Mouse (Mus musculus) forebrain, embryonic 14.5 days (tissue): ENCODE measurements around the gene 2210408I21Rik. TPM values are rescaled to one million over a fixed set of nuclear protein-coding genes. Genes with fewer than 3 reads are reported as not detected.

Experiments used
- ATAC-seq: fragments of 200-750 bp; cut with Nextera tagmentation; 2 replicates; pipeline ENCODE4 v1.8.0; 2017; ENCODE audit warnings: mild to moderate bottlenecking, moderate library complexity
- DNase-seq: peaks from one replicate; pipeline ENCODE4 v3.0.0-alpha.2; 2015; ENCODE audit warnings: low spot score
- H3K27ac ChIP-seq: fragments of 300-500 bp; sonication (generic); 2 replicates; pipeline ENCODE4 v1.5.1; 2014; ENCODE audit warnings: low read depth, mild to moderate bottlenecking, control low read depth, low read length, moderate library complexity
- H3K27me3 ChIP-seq: fragments of 300-500 bp; sonication (generic); replicated peaks from 2 replicates; pipeline ENCODE4 v1.6.1; 2014; ENCODE audit warnings: low read length, control low read depth, mixed read lengths; ENCODE audit not compliant: control insufficient read depth, insufficient read depth
- H3K36me3 ChIP-seq: fragments of 300-500 bp; sonication (generic); 2 replicates; pipeline ENCODE4 v1.6.1; 2014; ENCODE audit warnings: low read length, control low read depth; ENCODE audit not compliant: control insufficient read depth, insufficient read depth
- H3K4me1 ChIP-seq: fragments of 300-500 bp; sonication (generic); 2 replicates; pipeline ENCODE4 v1.6.1; 2014; ENCODE audit warnings: antibody characterized with exemption, low read length, control low read depth; ENCODE audit not compliant: control insufficient read depth, insufficient read depth
- H3K4me2 ChIP-seq: fragments of 300-500 bp; sonication (generic); 2 replicates; pipeline ENCODE4 v1.6.1; 2014; ENCODE audit warnings: mild to moderate bottlenecking, control low read depth, low read length
- H3K4me3 ChIP-seq: fragments of 300-500 bp; sonication (generic); 2 replicates; pipeline ENCODE4 v1.5.1; 2014; ENCODE audit warnings: low read depth, low read length, control low read depth
- H3K9ac ChIP-seq: fragments of 300-500 bp; sonication (generic); 2 replicates; pipeline ENCODE4 v1.6.1; 2014; ENCODE audit warnings: mild to moderate bottlenecking, low read length, control low read depth, moderate library complexity
- H3K9me3 ChIP-seq: fragments of 300-500 bp; sonication (generic); replicated peaks from 2 replicates; pipeline ENCODE4 v1.6.1; 2016; ENCODE audit warnings: low read length, control low read depth, mixed read lengths; ENCODE audit not compliant: control insufficient read depth
- WGBS: fragments of 180-500 bp; shearing (Covaris S2); extraction: QIAGEN DNeasy Blood & Tissue Kit; methylation state at CpG from one replicate; pipeline ENCODE4 v1.1.7; 2014; 5-methylcytosine and 5-hydroxymethylcytosine counted together
- polyA plus RNA-seq: library from polyadenylated mRNA; unstranded; fragments of >200 nt; fragmentation: Nextera tagmentation; extraction: Ambion mirVana; gene quantifications from 2 replicates; pipeline ENCODE4 v1.2.1, GENCODE M21; 2014

2210408I21Rik gene
- polyA plus RNA-seq, 1 experiment from 2014 or later: 10.9 TPM

- H3K9me3 ChIP-seq: no peaks in the 10 kb centered on the region
- no peak overlapping the region for H3K4me3 ChIP-seq
- ATAC-seq (no peak), DNase-seq (no peak)
- no peak overlapping the region for H3K4me2 ChIP-seq
- H3K9ac ChIP-seq: no peak overlapping the region
- no peak overlapping the region for H3K27ac ChIP-seq
- 71% methylated on average over 4 of the region's 4 CpGs for WGBS
- no peaks in the 10 kb centered on the region for H3K4me1 ChIP-seq
- no peaks in the 10 kb centered on the region for H3K36me3 ChIP-seq
- H3K27me3 ChIP-seq: no peaks in the 10 kb centered on the region
Measured at GRCm38 (mm10) chr13:77594011-77594410, 458.7 kb downstream of the 2210408I21Rik start.

GRCm38 (mm10) chr13:77615346-77615745 lies 480.0 kb downstream of the 2210408I21Rik start:
- no peaks in the 10 kb centered on the region for H3K9me3 ChIP-seq
- WGBS: 89% methylated on average over 2 of the region's 2 CpGs
- no peak overlapping the region for H3K4me2 ChIP-seq
- no peak for DNase-seq
- no peak overlapping the region for H3K4me3 ChIP-seq
- no peaks in the 10 kb centered on the region for H3K27me3 ChIP-seq
- H3K27ac ChIP-seq: no peak overlapping the region
- H3K36me3 ChIP-seq: no peaks in the 10 kb centered on the region
- ATAC-seq: no peak
- H3K9ac ChIP-seq: no peak overlapping the region
- no peaks in the 10 kb centered on the region for H3K4me1 ChIP-seq

Other genes starting within 250 kb of the 2210408I21Rik start
- gene Slf1, start 67 bp upstream of the 2210408I21Rik start, polyA plus RNA-seq: 69.3 and 82.6 TPM in 2 replicates